Mouse (Mus musculus) midbrain, embryonic 12.5 days (tissue): Measurements from ENCODE around the gene Slc35e2. TPM values are rescaled to one million over a fixed set of nuclear protein-coding genes. Genes with fewer than 3 reads are reported as not detected.

Experiments
- ATAC-seq: fragments of 200-750 bp; cut with Nextera tagmentation; 2 replicates; pipeline ENCODE4 v1.8.0; 2017; ENCODE audit warnings: low read depth, moderate TSS enrichment, moderate library complexity; ENCODE audit not compliant: low FRiP score
- H3K27ac ChIP-seq: fragments of 300-500 bp; sonication (generic); replicated peaks from 2 replicates; pipeline ENCODE4 v1.5.1; 2016; ENCODE audit warnings: mild to moderate bottlenecking
- H3K27me3 ChIP-seq: fragments of 300-500 bp; sonication (generic); 2 replicates; pipeline ENCODE4 v1.6.1; 2016; ENCODE audit warnings: mild to moderate bottlenecking
- H3K36me3 ChIP-seq: fragments of 300-500 bp; sonication (generic); 2 replicates; pipeline ENCODE4 v1.6.1; 2016
- H3K4me1 ChIP-seq: fragments of 300-500 bp; sonication (generic); 2 replicates; pipeline ENCODE4 v1.6.1; 2016
- H3K4me2 ChIP-seq: fragments of 300-500 bp; sonication (generic); replicated peaks from 2 replicates; pipeline ENCODE4 v1.6.1; 2016; ENCODE audit warnings: mild to moderate bottlenecking, moderate library complexity
- H3K4me3 ChIP-seq: fragments of 300-500 bp; sonication (generic); 2 replicates; pipeline ENCODE4 v1.5.1; 2016; ENCODE audit warnings: mild to moderate bottlenecking
- H3K9ac ChIP-seq: fragments of 300-500 bp; sonication (generic); replicated peaks from 2 replicates; pipeline ENCODE4 v1.6.1; 2016; ENCODE audit warnings: mild to moderate bottlenecking, moderate library complexity
- H3K9me3 ChIP-seq: fragments of 300-500 bp; sonication (generic); 2 replicates; pipeline ENCODE4 v1.6.1; 2016; ENCODE audit warnings: mild to moderate bottlenecking
- WGBS: fragments of 180-500 bp; shearing (Covaris S2); methylation state at CpG from one replicate; pipeline ENCODE4 v1.1.7; 2016; 5-methylcytosine and 5-hydroxymethylcytosine counted together
- polyA plus RNA-seq: library from polyadenylated mRNA; unstranded; fragments of >200 nt; fragmentation: Nextera tagmentation; extraction: Ambion mirVana; gene quantifications from 2 replicates; pipeline ENCODE4 v1.2.1, GENCODE M21; 2016

Gene Slc35e2
- polyA plus RNA-seq, 1 experiment from 2014 or later = 15.4 TPM

GRCm38 (mm10) chr4:155578336-155579125, 22.7 kb upstream of the Slc35e2 start:
- no peak overlapping the region for H3K4me2 ChIP-seq
- 93% methylated on average over 7 of the region's 7 CpGs for WGBS
- H3K36me3 ChIP-seq = peaks cover 49% of the 10 kb centered on the region
- H3K9me3 ChIP-seq = no peaks in the 10 kb centered on the region
- H3K4me1 ChIP-seq = no peaks in the 10 kb centered on the region
- H3K9ac ChIP-seq = no peak overlapping the region
- no peak for ATAC-seq
- H3K4me3 ChIP-seq = no peak overlapping the region
- H3K27me3 ChIP-seq = no peaks in the 10 kb centered on the region
- H3K27ac ChIP-seq = no peak overlapping the region

- WGBS = 27% methylated on average over 1 of the region's 1 CpGs
- H3K4me3 ChIP-seq = no peak overlapping the region
- no peak for ATAC-seq
- H3K27me3 ChIP-seq = no peaks in the 10 kb centered on the region
- no peak overlapping the region for H3K27ac ChIP-seq
- H3K9ac ChIP-seq = no peak overlapping the region
- H3K36me3 ChIP-seq = peaks cover 68% of the 10 kb centered on the region
- no peak overlapping the region for H3K4me2 ChIP-seq
- no peaks in the 10 kb centered on the region for H3K9me3 ChIP-seq
- H3K4me1 ChIP-seq = no peaks in the 10 kb centered on the region
These were observed 20.8 kb upstream of the Slc35e2 start for GRCm38 (mm10) chr4:155580420-155580819.

GRCm38 (mm10) chr4:155582279-155582905, 18.8 kb upstream of the Slc35e2 start:
- H3K4me3 ChIP-seq = no peak overlapping the region
- WGBS = 93% methylated on average over 6 of the region's 6 CpGs
- H3K9ac ChIP-seq = 0 out of 2 replicates have a peak overlapping the region, but pooled peaks have one; percentile 4
- no peaks in the 10 kb centered on the region for H3K4me1 ChIP-seq
- ATAC-seq = no peak
- H3K27ac ChIP-seq = no peak overlapping the region
- H3K4me2 ChIP-seq = no peak overlapping the region
- H3K9me3 ChIP-seq = no peaks in the 10 kb centered on the region
- peaks cover 69% of the 10 kb centered on the region for H3K36me3 ChIP-seq
- no peaks in the 10 kb centered on the region for H3K27me3 ChIP-seq

GRCm38 (mm10) chr4:155589356-155589755, 11.9 kb upstream of the Slc35e2 start:
- Histone ChIP-seq H3K4me3 (no peak overlapping the region), H3K36me3 (peaks cover 60% of the 10 kb centered on the region)
- ATAC-seq = no peak

GRCm38 (mm10) chr4:155591012-155591719, 10.1 kb upstream of the Slc35e2 start:
- Histone ChIP-seq H3K4me1 (no peaks in the 10 kb centered on the region), H3K9me3 (no peaks in the 10 kb centered on the region), H3K36me3 (peaks cover 42% of the 10 kb centered on the region), H3K9ac (no peak overlapping the region), H3K27me3 (no peaks in the 10 kb centered on the region), H3K4me3 (no peak overlapping the region), H3K27ac (no peak overlapping the region), H3K4me2 (no peak overlapping the region)
- WGBS = 91% methylated on average over 7 of the region's 7 CpGs
- no peak for ATAC-seq

More at GRCm38 (mm10) chr4:155589356-155589755, 11.9 kb upstream of the Slc35e2 start:
- H3K27me3 ChIP-seq = no peaks in the 10 kb centered on the region
- H3K4me1 ChIP-seq = no peaks in the 10 kb centered on the region
- H3K4me2 ChIP-seq = no peak overlapping the region
- no peak overlapping the region for H3K27ac ChIP-seq
- no peak overlapping the region for H3K9ac ChIP-seq
- WGBS = 91% methylated on average over 5 of the region's 5 CpGs
- no peaks in the 10 kb centered on the region for H3K9me3 ChIP-seq

GRCm38 (mm10) chr4:155593780-155594179, 7.4 kb upstream of the Slc35e2 start:
- H3K36me3 ChIP-seq = peaks cover 19% of the 10 kb centered on the region
- H3K27ac ChIP-seq = no peak overlapping the region
- H3K9me3 ChIP-seq = no peaks in the 10 kb centered on the region
- H3K27me3 ChIP-seq = no peaks in the 10 kb centered on the region
- ATAC-seq = no peak
- no peaks in the 10 kb centered on the region for H3K4me1 ChIP-seq
- H3K4me2 ChIP-seq = no peak overlapping the region
- 65% methylated on average over 1 of the region's 1 CpGs for WGBS
- H3K4me3 ChIP-seq = no peak overlapping the region
- H3K9ac ChIP-seq = no peak overlapping the region

- H3K4me3 ChIP-seq = no peak overlapping the region
- no peak for ATAC-seq
- H3K4me1 ChIP-seq = no peaks in the 10 kb centered on the region
- 84% methylated on average over 3 of the region's 3 CpGs for WGBS
- H3K9me3 ChIP-seq = no peaks in the 10 kb centered on the region
- no peak overlapping the region for H3K9ac ChIP-seq
- H3K36me3 ChIP-seq = no peaks in the 10 kb centered on the region
- H3K4me2 ChIP-seq = no peak overlapping the region
- no peak overlapping the region for H3K27ac ChIP-seq
- H3K27me3 ChIP-seq = no peaks in the 10 kb centered on the region
These were observed 5.4 kb upstream of the Slc35e2 start for GRCm38 (mm10) chr4:155595777-155596176.

- no peaks in the 10 kb centered on the region for H3K9me3 ChIP-seq
- no peak overlapping the region for H3K4me3 ChIP-seq
- H3K4me2 ChIP-seq = no peak overlapping the region
- no peak for ATAC-seq
- no peak overlapping the region for H3K27ac ChIP-seq
- no peaks in the 10 kb centered on the region for H3K27me3 ChIP-seq
- no peaks in the 10 kb centered on the region for H3K36me3 ChIP-seq
- H3K4me1 ChIP-seq = no peaks in the 10 kb centered on the region
- WGBS = 82% methylated on average over 5 of the region's 5 CpGs
- H3K9ac ChIP-seq = no peak overlapping the region
These were observed 4.6 kb upstream of the Slc35e2 start for GRCm38 (mm10) chr4:155596606-155597005.

- Histone ChIP-seq H3K4me3 (no peak overlapping the region), H3K4me1 (peaks cover 15% of the 10 kb centered on the region), H3K36me3 (no peaks in the 10 kb centered on the region), H3K27me3 (no peaks in the 10 kb centered on the region), H3K9me3 (no peaks in the 10 kb centered on the region), H3K9ac (no peak overlapping the region), H3K4me2 (no peak overlapping the region), H3K27ac (no peak overlapping the region)
- no peak for ATAC-seq
- 26% methylated on average over 20 of the region's 20 CpGs for WGBS
These were observed 2.7 kb upstream of the Slc35e2 start for GRCm38 (mm10) chr4:155598536-155598935.

- no peak for ATAC-seq
- Histone ChIP-seq H3K4me1 (peaks cover 18% of the 10 kb centered on the region), H3K27ac (peak overlapping the region; percentile 99), H3K27me3 (no peaks in the 10 kb centered on the region), H3K9me3 (no peaks in the 10 kb centered on the region), H3K9ac (peak overlapping the region; percentile 95; the same call in 1 of the 2 replicates), H3K4me2 (peak overlapping the region; percentile 93), H3K4me3 (peak overlapping the region; percentile 98), H3K36me3 (peaks cover 4% of the 10 kb centered on the region; the same call in 1 of the 2 replicates)
- WGBS = 90% methylated on average over 11 of the region's 11 CpGs
These were observed 1.1 kb upstream of the Slc35e2 start for GRCm38 (mm10) chr4:155599901-155600825.

- Histone ChIP-seq H3K36me3 (peaks cover 14% of the 10 kb centered on the region), H3K9me3 (no peaks in the 10 kb centered on the region), H3K4me3 (peak overlapping the region; percentile 98), H3K4me2 (peak overlapping the region; percentile 93), H3K9ac (peak overlapping the region; percentile 95), H3K27ac (peak overlapping the region; percentile 99), H3K4me1 (peaks cover 18% of the 10 kb centered on the region), H3K27me3 (no peaks in the 10 kb centered on the region)
- 2% methylated on average over 31 of the region's 31 CpGs for WGBS
- ATAC-seq = no peak
These were observed 811 bp downstream of the Slc35e2 start for GRCm38 (mm10) chr4:155601997-155602456.
